Mouse (Mus musculus) spleen, postnatal 10 days (tissue): ENCODE measurements at regions not wholly inside any gene's neighbourhood (a gene's known extent, or its start where the extent isn't known, plus 50 kb on each side); places are given as distances from the start of the nearest gene placed in this dataset.

Experiments
- DNase-seq, 2 experiments: peaks; one replicate each; pipeline ENCODE4 v3.0.0; 2021 to 2022; ENCODE audit warnings: low spot score in 2 of 2

- no peak for DNase-seq
Measured at GRCm38 (mm10) chr8:79515282-79515783, 116.0 kb upstream of the Smad1 start.

- DNase-seq, result no peak
Measured at GRCm38 (mm10) chr8:79514655-79515278, 115.4 kb upstream of the Smad1 start.

- DNase-seq, result no peak
Measured at GRCm38 (mm10) chr8:79508597-79508996, 109.3 kb upstream of the Smad1 start.

GRCm38 (mm10) chr8:79505381-79505780 is 106.1 kb upstream of the Smad1 start:
- no peak for DNase-seq

GRCm38 (mm10) chr8:79503906-79504305 is 104.6 kb upstream of the Smad1 start:
- no peak for DNase-seq

GRCm38 (mm10) chr8:79502062-79502461 is 102.7 kb upstream of the Smad1 start:
- no peak for DNase-seq

- DNase-seq, result no peak
Measured at GRCm38 (mm10) chr8:79501238-79501637, 101.9 kb upstream of the Smad1 start.

DNA sequence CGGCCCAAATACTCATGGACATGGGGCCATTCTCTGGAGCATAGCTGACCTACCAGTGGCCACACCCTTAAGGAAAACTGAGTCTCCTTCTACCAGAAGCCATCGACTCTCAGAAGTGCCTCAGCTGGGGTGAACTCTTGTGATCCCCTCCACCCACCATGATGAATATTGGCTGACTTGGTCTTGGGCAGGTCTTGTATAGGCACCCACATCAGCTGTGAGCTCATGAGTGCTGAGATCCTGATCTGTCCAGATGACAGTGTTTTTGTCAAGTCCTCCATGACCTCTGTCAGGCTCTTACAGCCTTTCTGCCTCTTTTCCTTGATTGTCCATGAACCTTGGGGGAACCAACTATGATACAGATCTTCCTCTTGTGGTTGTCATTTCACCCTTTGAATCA is 99.9 kb upstream of the Smad1 start:
- no peak for DNase-seq

GRCm38 (mm10) chr8:79498611-79499010 is 99.3 kb upstream of the Smad1 start:
- no peak for DNase-seq

DNA sequence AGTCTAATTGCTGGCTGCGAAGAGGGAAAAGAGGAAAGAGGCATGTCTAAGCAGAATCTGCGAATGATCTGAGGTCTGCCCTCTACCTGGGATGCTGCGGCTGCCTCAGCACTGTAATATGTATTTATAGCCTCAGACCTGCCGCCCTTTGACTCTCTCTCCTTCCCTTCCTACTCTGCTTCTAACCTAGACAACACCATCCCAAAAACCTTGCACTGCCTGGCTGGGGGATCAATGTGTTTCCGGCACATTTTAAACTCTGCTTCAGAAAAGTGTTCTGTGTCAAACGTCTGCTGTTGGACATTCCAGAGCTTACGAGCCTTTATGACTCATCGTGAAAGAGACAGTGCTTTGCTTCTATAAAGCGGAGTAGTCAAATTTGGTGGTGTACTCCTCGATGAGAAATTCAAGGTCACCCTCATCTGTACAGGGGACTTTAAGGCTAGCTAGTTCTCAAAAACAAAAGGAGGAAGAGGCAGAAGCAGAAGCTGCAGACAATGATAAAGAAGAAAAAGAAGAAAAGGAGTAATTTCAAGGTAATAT is 91.9 kb upstream of the Smad1 start:
- no peak for DNase-seq

DNA sequence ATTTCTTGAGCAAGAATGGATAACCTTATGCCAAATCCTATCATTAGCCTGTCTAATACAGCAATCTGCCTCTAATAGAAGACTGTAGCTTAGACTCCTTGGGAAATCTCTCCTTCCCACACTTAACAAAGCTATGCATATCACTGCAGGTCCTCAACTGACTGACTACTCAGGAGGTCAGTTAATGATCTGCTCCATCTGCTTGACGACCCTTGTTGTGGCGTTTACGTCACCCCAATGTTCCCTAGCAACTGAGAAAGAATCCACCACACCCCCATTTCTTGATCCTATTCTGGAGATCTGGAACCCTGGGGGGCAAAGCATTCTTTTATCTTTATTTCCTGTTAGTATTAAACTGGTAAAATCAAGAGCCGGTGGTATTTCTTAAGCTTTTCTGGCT is 91.4 kb upstream of the Smad1 start:
- DNase-seq, result no peak

DNA sequence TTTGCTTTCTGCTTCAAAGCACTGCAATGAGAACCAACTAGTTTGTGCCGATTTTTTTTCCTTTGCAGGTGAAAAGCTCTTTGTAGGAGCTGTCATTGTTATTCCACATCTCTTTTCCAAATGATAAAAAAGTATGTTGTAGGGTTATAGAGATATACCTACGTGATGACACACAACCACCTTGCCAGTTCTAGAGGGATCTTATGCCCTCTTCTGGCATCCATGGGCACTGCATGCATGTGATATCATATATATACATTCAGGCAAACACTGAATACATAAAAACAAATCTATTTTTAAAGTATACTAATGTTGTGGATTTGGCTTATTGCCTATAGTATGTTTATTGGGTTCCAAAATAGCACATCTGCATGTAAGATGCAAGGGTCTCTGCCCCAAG is 89.5 kb upstream of the Smad1 start:
- peak in 1 of 2 experiments; percentile 54 for DNase-seq

DNA sequence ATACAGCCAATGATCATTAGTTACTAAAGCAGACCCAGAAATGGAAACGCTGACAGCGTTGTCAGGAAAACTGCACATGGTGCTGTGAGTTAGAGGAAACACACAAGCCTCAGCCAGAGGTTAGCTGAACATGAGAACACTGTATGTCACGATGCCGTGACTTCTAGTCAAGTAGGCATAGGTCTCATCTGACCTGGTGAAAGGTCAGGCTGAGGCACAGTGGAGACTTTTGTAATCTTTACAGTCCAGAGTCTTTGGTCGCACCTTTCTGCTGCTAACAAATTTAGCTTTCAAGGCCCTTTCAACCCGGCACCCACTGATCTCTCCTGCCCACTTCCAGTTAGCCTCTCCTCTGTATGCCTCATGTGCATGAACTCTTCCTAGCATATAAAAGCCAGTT is 88.3 kb upstream of the Smad1 start:
- no peak for DNase-seq

DNA sequence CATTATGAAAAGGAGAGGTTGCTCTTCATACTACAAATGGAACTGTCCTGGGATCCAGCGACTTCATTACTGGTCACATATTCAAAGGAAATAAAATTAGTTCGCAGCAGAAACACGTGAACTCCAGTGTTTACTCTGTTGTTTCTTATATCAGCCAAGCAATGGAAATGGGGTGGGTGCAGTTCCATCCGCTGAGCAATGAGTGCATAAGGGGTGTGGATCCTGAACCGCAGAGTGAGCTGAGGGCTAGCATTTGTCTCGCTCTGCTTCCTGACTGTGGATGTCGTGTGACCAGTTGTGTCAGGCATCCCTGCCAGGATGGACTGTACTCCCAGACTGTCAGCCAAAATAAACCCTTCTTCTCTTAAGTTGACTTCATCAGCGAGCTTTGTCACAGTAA is 80.0 kb upstream of the Smad1 start:
- DNase-seq, result no peak

DNA sequence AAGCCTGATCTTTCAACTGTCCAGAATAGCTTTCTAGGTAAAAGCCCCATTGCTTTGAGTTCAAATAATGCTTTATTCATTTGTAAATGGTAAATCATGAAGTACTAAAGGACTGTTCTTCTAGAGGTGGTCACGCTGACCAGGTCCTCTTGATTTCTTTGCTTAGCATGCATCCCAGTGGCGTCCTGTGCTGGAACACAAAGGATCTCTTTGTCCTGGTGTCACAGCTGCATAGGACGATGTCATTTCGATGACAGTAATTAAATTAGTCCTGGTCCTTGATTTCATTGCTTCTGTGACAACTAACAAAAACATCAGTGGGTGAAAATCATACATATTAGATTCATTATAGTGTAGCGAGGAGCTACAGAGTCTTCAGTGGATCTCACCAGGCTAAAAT is 76.7 kb upstream of the Smad1 start:
- DNase-seq, result no peak

DNA sequence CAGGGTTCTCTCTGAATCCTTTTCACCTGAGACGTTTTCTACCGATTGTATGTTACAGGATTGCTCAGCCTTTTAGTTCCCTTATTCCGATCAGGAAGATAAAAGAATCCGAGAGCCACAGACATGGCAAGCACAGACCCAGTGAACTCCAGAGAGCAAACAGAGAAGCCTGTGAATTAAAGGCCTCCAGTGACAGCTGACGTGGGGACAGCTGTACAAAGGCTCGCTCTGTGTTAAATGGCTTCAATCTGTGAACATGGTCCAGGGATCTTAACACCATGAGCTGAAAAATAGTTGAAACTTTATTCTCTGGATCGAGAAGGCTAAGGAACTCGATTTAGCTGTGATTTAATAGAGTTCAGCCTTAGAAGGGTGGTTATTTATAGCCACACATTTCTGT is 75.4 kb upstream of the Smad1 start:
- no peak for DNase-seq

DNA sequence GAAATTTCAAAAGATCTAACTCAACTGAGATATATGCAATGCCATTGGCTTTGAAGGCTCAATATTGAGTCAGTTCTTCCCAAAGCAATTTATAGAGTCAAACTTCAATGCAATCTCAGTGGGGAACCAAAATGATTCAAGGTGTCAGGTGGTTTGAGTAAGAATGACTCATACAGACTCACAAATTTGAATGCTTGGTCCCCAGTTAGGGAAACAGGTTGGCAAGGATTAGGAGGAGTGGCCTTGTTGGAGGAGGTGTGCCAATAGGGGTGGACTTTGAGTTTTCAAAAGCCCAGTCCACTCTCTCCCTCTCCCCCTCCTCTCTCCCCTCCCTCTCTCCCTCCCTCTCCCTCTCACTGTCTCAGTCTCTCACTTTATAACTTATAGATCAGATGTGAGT is 52.8 kb upstream of the Smad1 start:
- DNase-seq, result no peak

DNA sequence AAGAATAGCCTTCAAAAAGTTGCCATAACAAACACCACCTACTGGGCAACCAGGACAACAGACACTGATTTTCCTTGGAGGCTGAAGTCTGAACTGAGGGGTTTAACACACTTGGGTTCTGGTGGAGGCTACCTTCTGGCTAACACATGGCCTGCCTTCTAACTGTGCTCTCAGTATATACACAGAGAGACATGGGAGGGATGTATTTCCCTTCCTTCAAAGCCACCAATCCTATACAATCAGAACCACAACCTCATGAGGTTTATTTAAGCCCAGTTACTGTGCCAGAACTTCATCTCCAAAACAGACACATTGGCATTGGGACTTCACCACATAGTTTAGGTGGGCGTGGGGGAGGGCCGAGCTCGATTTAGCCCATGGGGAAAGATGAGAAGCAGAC is 50.1 kb upstream of the Smad1 start:
- no peak for DNase-seq
